Mouse (Mus musculus) lung, adult 2 months (tissue): ENCODE measurements at regions not wholly inside any gene's neighbourhood (a gene's known extent, or its start where the extent isn't known, plus 50 kb on each side); places are given as distances from the start of the nearest gene placed in this dataset.

Source experiments
- DNase-seq: peaks from one replicate; pipeline ENCODE4 v3.0.0; 2022
- H3K4me1 ChIP-seq: fragments of 200-500 bp; 2 replicates; pipeline ENCODE4 v1.6.1; 2011; ENCODE audit warnings: low read length; ENCODE audit not compliant: control insufficient read depth, insufficient read depth
- H3K4me3 ChIP-seq: fragments of 200-500 bp; replicated peaks from 2 replicates; pipeline ENCODE3; 2011; ENCODE audit warnings: low read depth, mild to moderate bottlenecking, control low read depth, low read length; ENCODE audit errors: extremely low read depth
- CTCF ChIP-seq: fragments of 200-500 bp; IDR thresholded peaks from 2 replicates; pipeline ENCODE4 v1.5.1; 2011; ENCODE audit warnings: mild to moderate bottlenecking, low read length, control low read depth; ENCODE audit not compliant: insufficient read depth
- POLR2A ChIP-seq: fragments of 200-500 bp; IDR thresholded peaks from 2 replicates; pipeline ENCODE4 v1.6.1; 2011; ENCODE audit warnings: low read depth, mild to moderate bottlenecking, control low read depth, low read length, borderline replicate concordance; ENCODE audit errors: extremely low read depth
- WGBS: fragments of 180-500 bp; shearing (Covaris S2); methylation state at CpG from one replicate; pipeline ENCODE4 v1.1.7; 2018; 5-methylcytosine and 5-hydroxymethylcytosine counted together

DNA sequence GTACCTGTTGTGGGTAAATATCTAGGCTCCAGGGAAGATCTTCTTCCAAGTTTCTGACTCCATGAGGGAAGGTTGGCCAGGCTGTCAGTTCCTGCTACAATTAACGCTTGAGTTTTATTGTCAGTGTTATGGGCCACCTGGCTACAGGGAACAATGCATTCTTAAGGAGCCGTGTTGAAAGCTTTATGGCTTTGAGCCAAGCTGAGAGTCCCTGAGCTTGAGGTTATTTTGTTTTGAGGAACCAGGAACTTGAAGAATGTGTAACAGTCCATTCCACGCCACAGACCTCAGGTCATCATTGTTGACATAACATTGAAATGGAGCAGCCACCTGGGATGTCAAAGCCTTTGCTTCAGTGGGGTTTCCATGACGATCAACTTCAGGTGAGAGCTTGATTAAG is 71.6 kb upstream of the Lhx8 start:
- no peak overlapping the region for H3K4me3 ChIP-seq
- H3K4me1 ChIP-seq = no peaks in the 10 kb centered on the region
- no peak for DNase-seq
- WGBS = 30% methylated on average over 4 of the region's 4 CpGs
- TF ChIP-seq CTCF (no peak), POLR2A (no peak)

DNA sequence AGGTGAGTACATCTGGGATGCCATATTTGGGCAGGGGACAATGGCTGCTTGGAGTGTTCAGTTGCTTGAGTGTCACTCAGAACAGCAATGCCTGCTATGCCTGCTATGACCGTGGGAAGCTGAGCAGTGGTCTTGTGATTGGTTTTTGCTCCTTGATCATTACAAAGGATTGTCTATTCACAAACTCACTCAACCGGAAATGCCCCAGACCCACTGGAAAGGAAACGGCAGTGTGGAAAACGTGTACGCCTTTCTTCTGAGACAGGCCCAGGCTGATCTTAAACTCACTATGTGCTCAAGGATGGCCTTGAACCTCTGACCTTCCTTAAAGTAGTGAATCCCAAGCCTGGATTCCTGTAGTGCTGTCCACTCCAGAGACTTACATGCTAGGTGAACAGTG is 63.2 kb upstream of the Lhx8 start:
- DNase-seq = no peak
- TF ChIP-seq CTCF (no peak), POLR2A (no peak)
- Histone ChIP-seq H3K4me1 (no peaks in the 10 kb centered on the region), H3K4me3 (no peak overlapping the region)
- 62% methylated on average over 5 of the region's 5 CpGs for WGBS

DNA sequence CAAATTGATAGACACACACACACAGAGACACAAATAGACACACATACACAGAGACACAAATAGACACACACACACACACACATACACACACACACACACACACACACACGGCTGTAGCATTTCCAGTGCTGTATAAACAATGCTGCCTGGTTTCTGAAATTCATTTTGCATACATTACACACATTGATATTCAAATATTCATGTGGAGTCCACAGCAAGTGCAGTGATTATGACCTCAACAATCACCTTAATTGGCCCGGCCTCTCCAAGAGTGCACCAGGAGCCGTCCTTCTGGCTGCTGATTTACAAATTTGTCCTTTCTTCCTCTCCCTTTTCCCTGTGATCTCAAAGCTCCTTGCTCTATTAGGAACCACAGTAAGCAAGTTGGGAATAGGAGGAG is 61.2 kb upstream of the Lhx8 start:
- no peaks in the 10 kb centered on the region for H3K4me1 ChIP-seq
- H3K4me3 ChIP-seq = no peak overlapping the region
- WGBS = 70% methylated on average over 3 of the region's 3 CpGs
- TF ChIP-seq POLR2A (no peak), CTCF (no peak)
- no peak for DNase-seq

- no peak for TF ChIP-seq POLR2A
- TF ChIP-seq CTCF = no peak
- 85% methylated on average over 5 of the region's 5 CpGs for WGBS
- Histone ChIP-seq H3K4me3 (no peak overlapping the region), H3K4me1 (no peaks in the 10 kb centered on the region)
- DNase-seq = no peak
Measured at GRCm38 (mm10) chr3:154388656-154389055, 58.2 kb upstream of the Lhx8 start.

GRCm38 (mm10) chr3:154387271-154387670 is 56.8 kb upstream of the Lhx8 start:
- no peak overlapping the region for H3K4me3 ChIP-seq
- no peak for DNase-seq
- no peaks in the 10 kb centered on the region for H3K4me1 ChIP-seq
- TF ChIP-seq POLR2A (no peak), CTCF (no peak)
- WGBS = 91% methylated on average over 1 of the region's 1 CpGs

- DNase-seq = no peak
- no peak for TF ChIP-seq CTCF
- whole genome bisulfite sequencing = 23% methylated on average over 10 of the region's 10 CpGs
- Histone ChIP-seq H3K4me3 (no peak overlapping the region), H3K4me1 (no peaks in the 10 kb centered on the region)
Measured at GRCm38 (mm10) chr3:154385831-154386312, 55.4 kb upstream of the Lhx8 start.

GRCm38 (mm10) chr3:154382811-154383210 is 52.4 kb upstream of the Lhx8 start:
- no peaks in the 10 kb centered on the region for H3K4me1 ChIP-seq
- 91% methylated on average over 6 of the region's 6 CpGs for WGBS
- DNase-seq = no peak
- no peak overlapping the region for H3K4me3 ChIP-seq
- TF ChIP-seq CTCF = no peak
- no peak for TF ChIP-seq POLR2A

DNA sequence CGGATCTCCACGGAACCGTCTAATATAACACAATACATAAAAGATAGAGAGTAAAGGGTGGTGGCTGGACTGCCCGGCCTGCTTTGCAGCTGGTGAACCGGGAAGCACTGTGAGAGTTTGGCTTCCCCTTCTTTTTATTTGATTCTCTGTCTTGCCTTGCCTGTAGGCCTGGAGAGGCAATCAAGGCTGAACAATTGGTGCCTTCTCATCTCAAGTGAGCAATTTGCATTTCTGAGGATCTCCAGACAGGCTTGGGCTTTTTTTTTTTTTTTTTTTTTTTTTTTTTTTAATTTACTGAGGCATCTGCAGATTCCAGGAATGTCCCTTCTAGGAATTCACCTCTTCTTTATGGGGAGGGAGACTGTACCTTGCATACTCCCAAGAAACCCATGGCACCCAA is 51.1 kb upstream of the Lhx8 start:
- TF ChIP-seq POLR2A = no peak
- no peak for TF ChIP-seq CTCF
- Histone ChIP-seq H3K4me1 (no peaks in the 10 kb centered on the region), H3K4me3 (no peak overlapping the region)
- WGBS = 55% methylated on average over 5 of the region's 5 CpGs
- DNase-seq = no peak
